Mouse (Mus musculus) midbrain, embryonic 14.5 days (tissue): ENCODE measurements around the gene Smdt1. TPM values are rescaled to one million over a fixed set of nuclear protein-coding genes. Genes with fewer than 3 reads are reported as not detected.
"Not testable (repeated sequence)": the region's sequence is repeated elsewhere in the genome, so short reads cannot be mapped to it uniquely, and the experiment has no call there.

ENCODE experiments used
- ATAC-seq: fragments of 200-750 bp; cut with Nextera tagmentation; 2 replicates; pipeline ENCODE4 v1.8.0; 2017; ENCODE audit warnings: moderate number of reproducible peaks, moderate library complexity; ENCODE audit not compliant: low FRiP score, low TSS enrichment
- DNase-seq: peaks from one replicate; pipeline ENCODE4 v3.0.0-alpha.2; 2015
- H3K27ac ChIP-seq: fragments of 300-500 bp; sonication (generic); replicated peaks from 2 replicates; pipeline ENCODE4 v1.5.1; 2014; ENCODE audit warnings: mild to moderate bottlenecking, low read depth, low read length, moderate library complexity
- H3K27me3 ChIP-seq: fragments of 300-500 bp; sonication (generic); 2 replicates; pipeline ENCODE4 v1.6.1; 2014; ENCODE audit warnings: low read length, control low read depth, mixed read lengths; ENCODE audit not compliant: control insufficient read depth, insufficient read depth
- H3K36me3 ChIP-seq: fragments of 300-500 bp; sonication (generic); 2 replicates; pipeline ENCODE4 v1.6.1; 2014; ENCODE audit warnings: low read length, control low read depth; ENCODE audit not compliant: control insufficient read depth, insufficient read depth
- H3K4me1 ChIP-seq: fragments of 300-500 bp; sonication (generic); 2 replicates; pipeline ENCODE4 v1.6.1; 2014; ENCODE audit warnings: mild to moderate bottlenecking, antibody characterized with exemption, low read length, control low read depth; ENCODE audit not compliant: control insufficient read depth, insufficient read depth
- H3K4me2 ChIP-seq: fragments of 300-500 bp; sonication (generic); 2 replicates; pipeline ENCODE4 v1.6.1; 2014; ENCODE audit warnings: mild to moderate bottlenecking, low read length, moderate library complexity
- H3K4me3 ChIP-seq: fragments of 300-500 bp; sonication (generic); replicated peaks from 2 replicates; pipeline ENCODE4 v1.5.1; 2014; ENCODE audit warnings: low read depth, low read length
- H3K9ac ChIP-seq: fragments of 300-500 bp; sonication (generic); replicated peaks from 2 replicates; pipeline ENCODE4 v1.6.1; 2014; ENCODE audit warnings: mild to moderate bottlenecking, low read length, moderate library complexity
- H3K9me3 ChIP-seq: fragments of 300-500 bp; sonication (generic); 2 replicates; pipeline ENCODE4 v1.6.1; 2016; ENCODE audit warnings: low read length, control low read depth, mixed read lengths; ENCODE audit not compliant: control insufficient read depth
- WGBS: fragments of 180-500 bp; shearing (Covaris S2); extraction: QIAGEN DNeasy Blood & Tissue Kit; methylation state at CpG from one replicate; pipeline ENCODE4 v1.1.7; 2014; 5-methylcytosine and 5-hydroxymethylcytosine counted together
- polyA plus RNA-seq: library from polyadenylated mRNA; unstranded; fragments of >200 nt; fragmentation: Nextera tagmentation; extraction: Ambion mirVana; gene quantifications from 2 replicates; pipeline ENCODE4 v1.2.1, GENCODE M21; 2014

Smdt1 gene
- polyA plus RNA-seq, 1 experiment from 2014 or later: 286 TPM

DNA sequence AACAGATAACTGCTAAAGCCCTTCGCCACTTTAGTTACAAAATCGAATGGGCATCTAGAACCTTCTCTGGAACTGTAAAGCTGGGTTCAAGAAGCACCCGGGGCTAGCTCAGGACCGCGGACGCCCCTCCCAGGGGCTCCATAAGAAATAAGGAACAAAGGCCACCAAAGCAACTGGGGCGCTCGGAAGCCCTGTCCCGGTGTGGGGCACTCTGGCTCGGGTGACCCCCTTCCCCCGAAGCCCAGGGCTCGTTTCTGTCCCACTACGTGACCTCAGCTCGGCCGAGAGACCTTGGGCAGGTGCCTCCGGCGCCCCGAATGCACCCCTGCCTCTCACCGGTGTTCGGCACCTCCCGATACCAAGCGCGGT is 15.0 kb downstream of the Smdt1 start:
- H3K27ac ChIP-seq: peak overlapping the region; percentile 89
- H3K27me3 ChIP-seq: no peaks in the 10 kb centered on the region
- peak overlapping the region; percentile 87 for H3K4me3 ChIP-seq
- peak overlapping the region; percentile 85 for H3K4me2 ChIP-seq
- under 1% methylated on average over 23 of the region's 23 CpGs for WGBS
- H3K9me3 ChIP-seq: no peaks in the 10 kb centered on the region
- peaks cover 13% of the 10 kb centered on the region for H3K4me1 ChIP-seq
- ATAC-seq (peak; percentile 66), DNase-seq (peak; percentile 27)
- peaks cover 24% of the 10 kb centered on the region for H3K36me3 ChIP-seq
- peak overlapping the region; percentile 97 for H3K9ac ChIP-seq

DNA sequence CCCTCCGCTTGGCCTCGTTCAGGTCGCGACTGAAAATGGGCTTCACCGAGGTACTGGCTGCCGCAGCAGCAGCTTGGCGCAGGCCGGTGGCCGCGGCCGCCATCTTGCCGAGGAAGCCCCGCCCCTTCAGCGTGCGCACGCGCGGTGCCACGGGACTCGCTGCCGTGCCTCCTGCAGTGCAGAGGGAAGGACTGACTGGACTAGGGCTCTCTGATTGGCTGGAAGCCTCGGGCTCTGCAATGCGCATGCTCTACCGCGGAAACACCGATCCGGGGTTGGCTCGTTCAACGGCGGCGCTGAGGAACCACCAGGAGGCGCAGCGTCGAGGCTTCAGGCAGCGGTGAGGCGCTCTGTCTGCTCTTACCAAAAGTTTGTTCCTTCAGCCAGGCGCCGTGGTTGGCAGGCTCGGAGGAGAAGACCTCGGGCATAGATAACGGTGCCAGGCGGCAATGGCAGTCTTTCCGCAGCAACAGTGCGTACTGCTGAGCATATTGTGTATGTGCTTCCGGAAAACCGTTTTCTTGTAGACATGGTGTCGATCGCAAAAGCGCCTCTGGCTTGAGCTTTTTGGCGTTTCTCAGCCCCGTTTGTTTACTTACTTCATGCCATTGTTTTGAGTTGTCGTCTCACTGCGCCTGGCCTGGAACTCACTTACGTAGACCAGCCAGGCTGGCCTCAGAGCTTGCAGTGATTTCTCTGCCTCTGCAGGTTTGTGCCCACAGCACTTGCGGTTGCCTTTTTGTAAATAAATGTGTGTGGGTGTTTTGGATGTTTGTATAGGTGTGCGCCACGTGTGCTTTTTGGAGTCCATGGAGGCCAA is 15.6 kb downstream of the Smdt1 start, which contains the start of gene Ndufa6:
Gene Ndufa6 (minus strand): TSS at position 197 of the 820 bp plus-strand sequence.
- H3K4me2 ChIP-seq: peak within 1 kb of the TSS; percentile 85
- no peaks in the 10 kb centered on the region for H3K27me3 ChIP-seq
- ATAC-seq (peak; percentile 99), DNase-seq (peak; percentile 99)
- H3K9me3 ChIP-seq: no peaks in the 10 kb centered on the region
- peaks cover 18% of the 10 kb centered on the region for H3K36me3 ChIP-seq
- peaks cover 13% of the 10 kb centered on the region for H3K4me1 ChIP-seq
- WGBS: 2% methylated on average over 57 of the region's 57 CpGs
- H3K27ac ChIP-seq: peak within 1 kb of the TSS; percentile 89
- H3K4me3 ChIP-seq: peak within 1 kb of the TSS; percentile 87
- H3K9ac ChIP-seq: peak within 1 kb of the TSS; percentile 97

DNA sequence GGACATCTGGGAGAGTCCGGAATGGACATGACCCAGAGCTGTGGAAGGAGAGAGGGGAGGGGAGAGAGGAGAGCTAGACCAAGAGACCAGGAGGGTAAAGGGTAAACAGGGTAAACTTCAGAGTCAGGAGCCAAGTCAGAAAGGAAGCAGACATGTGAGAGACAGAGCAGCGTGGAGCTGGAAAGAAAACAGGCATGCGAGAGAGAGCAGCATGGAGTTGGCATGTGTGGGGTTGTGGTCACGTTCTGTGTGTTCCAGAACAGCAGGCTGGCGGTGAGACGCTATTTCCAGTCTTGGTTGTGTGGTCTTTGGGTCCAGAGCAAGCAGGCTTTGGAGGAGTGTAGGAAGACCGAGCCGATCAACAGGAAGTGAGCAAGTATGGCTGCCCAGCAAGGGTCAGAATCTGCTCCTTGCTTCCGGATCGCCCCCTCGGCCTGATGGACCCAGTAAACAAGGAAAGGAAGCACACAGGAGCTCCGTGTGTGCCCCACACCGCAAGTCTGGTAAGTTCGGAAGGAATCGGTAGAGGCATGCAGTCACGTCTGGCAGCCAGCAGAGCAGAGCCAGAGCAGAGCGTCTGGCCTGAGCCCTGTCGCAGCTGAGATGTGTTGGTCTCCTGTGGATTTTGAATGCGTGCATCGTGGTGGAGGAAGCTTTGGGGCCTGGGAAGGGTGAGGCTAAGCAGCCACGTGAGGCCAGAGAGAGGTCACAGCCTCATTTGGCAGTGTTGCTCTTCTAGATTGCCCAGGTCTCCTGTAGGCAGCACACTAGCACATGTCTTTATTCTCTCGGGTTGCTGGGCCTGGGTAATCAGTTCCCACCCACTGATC is 19.9 kb downstream of the Smdt1 start:
- Histone ChIP-seq H3K4me3 (no peak overlapping the region), H3K4me2 (no peak overlapping the region), H3K9ac (no peak overlapping the region), H3K27ac (no peak overlapping the region), H3K4me1 (peaks cover 3% of the 10 kb centered on the region; the same call in 1 of the 2 replicates), H3K27me3 (no peaks in the 10 kb centered on the region), H3K9me3 (no peaks in the 10 kb centered on the region), H3K36me3 (no peaks in the 10 kb centered on the region)
- DNase-seq: no peak
- no peak for ATAC-seq
- 69% methylated on average over 22 of the region's 22 CpGs for WGBS

DNA sequence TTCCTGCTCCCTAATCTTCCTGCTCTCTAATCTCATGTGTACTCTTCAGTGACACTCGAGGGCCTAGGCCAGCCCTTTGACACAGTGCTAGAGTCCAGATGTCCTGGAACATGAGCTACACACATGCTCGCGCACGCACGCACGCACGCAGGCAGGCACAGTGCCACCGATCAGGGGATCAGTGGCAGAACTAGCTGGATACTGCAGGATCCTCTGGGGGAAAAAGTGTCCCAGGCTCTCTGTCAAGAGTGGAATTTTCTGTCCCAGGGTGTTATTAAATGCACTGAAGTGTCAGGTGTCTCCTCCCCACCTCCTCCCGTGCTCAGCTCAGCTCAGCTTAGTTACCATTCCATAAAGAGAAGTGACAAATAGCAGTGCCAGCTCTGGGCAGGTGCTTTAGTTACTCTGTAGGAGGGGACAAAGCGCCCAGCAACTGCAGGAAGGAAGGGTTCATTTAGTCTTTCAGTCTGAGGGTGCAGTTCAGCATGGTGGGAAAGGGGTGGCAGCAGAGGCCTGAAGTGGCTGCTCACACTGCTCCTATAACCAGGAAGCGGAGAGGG is 22.8 kb downstream of the Smdt1 start:
- no peaks in the 10 kb centered on the region for H3K36me3 ChIP-seq
- no peaks in the 10 kb centered on the region for H3K4me1 ChIP-seq
- H3K27ac ChIP-seq: no peak overlapping the region
- 78% methylated on average over 11 of the region's 11 CpGs for WGBS
- DNase-seq: no peak
- no peak for ATAC-seq
- no peak overlapping the region for H3K4me3 ChIP-seq
- H3K9me3 ChIP-seq: no peaks in the 10 kb centered on the region
- H3K9ac ChIP-seq: no peak overlapping the region
- H3K4me2 ChIP-seq: no peak overlapping the region
- no peaks in the 10 kb centered on the region for H3K27me3 ChIP-seq

DNA sequence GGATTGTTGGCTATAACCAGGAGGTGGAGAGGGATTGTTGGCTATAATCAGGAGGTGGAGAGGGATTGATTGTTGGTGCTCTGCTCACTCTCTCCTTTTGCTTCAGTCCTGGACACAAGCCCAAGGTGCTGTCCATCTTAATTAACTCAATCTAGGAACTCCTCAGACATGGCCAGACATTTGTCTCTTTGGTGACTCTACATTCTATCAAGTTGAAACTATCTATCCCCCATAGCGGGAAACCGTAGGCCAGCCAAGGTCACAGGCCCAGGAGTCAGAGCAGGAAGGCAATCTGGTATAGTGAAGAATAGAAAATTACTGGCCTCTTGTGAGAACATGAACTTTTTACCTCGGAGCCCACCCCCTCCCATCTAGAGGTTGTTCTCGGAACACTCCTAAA is 23.5 kb downstream of the Smdt1 start:
- Histone ChIP-seq H3K27me3 (no peaks in the 10 kb centered on the region), H3K36me3 (no peaks in the 10 kb centered on the region), H3K4me2 (no peak overlapping the region), H3K4me1 (no peaks in the 10 kb centered on the region), H3K9me3 (no peaks in the 10 kb centered on the region), H3K4me3 (no peak overlapping the region), H3K27ac (no peak overlapping the region), H3K9ac (no peak overlapping the region)
- no peak for DNase-seq
- no peak for ATAC-seq
- WGBS: 88% methylated on average over 4 of the region's 4 CpGs

DNA sequence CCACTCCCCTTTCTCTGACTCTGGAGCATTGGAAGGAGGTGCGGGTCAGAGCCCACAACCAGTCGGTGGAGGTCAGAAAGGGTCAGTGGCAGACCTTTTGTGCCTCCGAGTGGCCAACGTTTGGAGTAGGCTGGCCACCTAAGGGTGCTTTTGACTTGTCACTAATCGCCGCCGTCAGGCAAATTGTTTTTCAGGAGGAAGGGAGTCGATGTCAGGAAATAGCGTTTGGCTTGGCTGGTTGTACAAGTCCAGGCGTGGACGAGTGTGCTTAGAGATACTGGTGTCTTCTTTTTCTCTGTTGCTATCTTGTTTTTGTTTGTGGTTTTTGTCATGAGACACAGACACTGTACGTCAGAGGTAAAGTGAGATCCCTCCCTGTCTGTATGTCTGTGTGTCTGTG is 25.0 kb downstream of the Smdt1 start:
- not testable (repeated sequence) for H3K4me1 ChIP-seq, ATAC-seq, H3K4me3 ChIP-seq, H3K27ac ChIP-seq, H3K9me3 ChIP-seq, H3K27me3 ChIP-seq, H3K9ac ChIP-seq, DNase-seq, H3K36me3 ChIP-seq, H3K4me2 ChIP-seq
- 75% methylated on average over 7 of the region's 12 CpGs for WGBS

DNA sequence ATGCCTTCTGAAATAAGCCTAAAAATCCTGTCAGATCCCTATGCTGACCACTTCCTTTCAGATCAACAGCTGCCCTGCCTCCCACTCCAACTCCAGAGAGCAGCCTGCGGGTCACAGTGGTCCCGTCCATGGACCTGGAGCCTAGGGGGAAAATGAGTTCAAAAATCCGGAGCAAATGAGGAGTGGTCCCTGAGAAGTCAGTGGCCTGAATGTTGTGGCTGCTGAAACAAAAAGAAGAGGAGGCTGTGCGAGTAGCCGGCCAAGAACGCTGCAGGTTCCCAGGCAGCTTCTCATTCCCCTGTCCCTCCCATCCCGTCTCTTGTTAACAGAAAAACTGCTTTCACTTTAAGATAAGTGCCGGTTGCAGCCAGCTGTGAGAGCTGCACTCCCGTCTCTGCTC is 25.8 kb downstream of the Smdt1 start:
- ATAC-seq: not testable (repeated sequence)
- WGBS: 10% methylated on average over 6 of the region's 9 CpGs

DNA sequence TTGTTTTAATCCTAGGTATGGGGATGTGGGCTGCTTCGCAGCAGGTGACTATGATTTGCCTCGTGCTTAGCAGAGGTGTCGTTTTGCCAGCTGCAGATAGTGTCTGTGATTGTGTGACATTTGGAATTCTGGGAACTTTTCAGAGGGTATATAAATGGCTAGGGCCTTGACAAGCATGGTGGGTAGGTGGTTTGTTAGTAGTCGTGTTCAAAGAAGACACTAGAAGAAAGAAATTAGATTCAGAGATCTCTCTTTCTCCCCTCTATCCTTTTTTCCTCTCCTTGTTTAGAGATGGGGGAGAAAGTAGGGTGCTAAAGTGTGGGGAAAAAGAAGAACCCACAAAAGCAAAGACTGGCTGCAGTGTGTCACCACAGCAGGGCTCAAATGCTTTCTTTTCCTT is 29.4 kb downstream of the Smdt1 start:
- WGBS: 97% methylated on average over 4 of the region's 4 CpGs
- H3K9ac ChIP-seq: no peak overlapping the region
- DNase-seq: no peak
- ATAC-seq: no peak
- H3K4me1 ChIP-seq: no peaks in the 10 kb centered on the region
- no peak overlapping the region for H3K4me3 ChIP-seq
- H3K4me2 ChIP-seq: no peak overlapping the region
- H3K27me3 ChIP-seq: no peaks in the 10 kb centered on the region
- no peaks in the 10 kb centered on the region for H3K9me3 ChIP-seq
- no peak overlapping the region for H3K27ac ChIP-seq
- H3K36me3 ChIP-seq: no peaks in the 10 kb centered on the region

More for the DNA sequence above, 25.8 kb downstream of the Smdt1 start:
- not testable (repeated sequence) for H3K36me3 ChIP-seq, H3K27me3 ChIP-seq, DNase-seq, H3K4me2 ChIP-seq, H3K27ac ChIP-seq, H3K4me1 ChIP-seq, H3K9me3 ChIP-seq, H3K9ac ChIP-seq, H3K4me3 ChIP-seq
